Mouse (Mus musculus) left cerebral cortex, postnatal 14 days (tissue): Measurements from ENCODE around the gene Dscaml1. TPM values are rescaled to one million over a fixed set of nuclear protein-coding genes. Genes with fewer than 3 reads are reported as not detected.
A peak's percentile ranks its signal among the peaks of the same experiment; 100 is the strongest.

ENCODE experiments used
- DNase-seq, 2 experiments: peaks; one replicate each; pipeline ENCODE4 v3.0.0; 2021 to 2022; ENCODE audit warnings: low spot score in 2 of 2, mixed read lengths in 1 of 2
- intact Hi-C: fragments of 180-260 bp; cut with DNase I; formaldehyde crosslinking; loops from one replicate; pipeline ENCODE4 v1.15.1; 2025
- total RNA-seq, 2 experiments: library from RNA; stranded (reverse); gene quantifications; 2 replicates each; pipeline ENCODE4 v1.2.3; 2021

The Dscaml1 gene
- total RNA-seq, 2 experiments from 2014 or later = 41.4 to 44.3 TPM

DNA sequence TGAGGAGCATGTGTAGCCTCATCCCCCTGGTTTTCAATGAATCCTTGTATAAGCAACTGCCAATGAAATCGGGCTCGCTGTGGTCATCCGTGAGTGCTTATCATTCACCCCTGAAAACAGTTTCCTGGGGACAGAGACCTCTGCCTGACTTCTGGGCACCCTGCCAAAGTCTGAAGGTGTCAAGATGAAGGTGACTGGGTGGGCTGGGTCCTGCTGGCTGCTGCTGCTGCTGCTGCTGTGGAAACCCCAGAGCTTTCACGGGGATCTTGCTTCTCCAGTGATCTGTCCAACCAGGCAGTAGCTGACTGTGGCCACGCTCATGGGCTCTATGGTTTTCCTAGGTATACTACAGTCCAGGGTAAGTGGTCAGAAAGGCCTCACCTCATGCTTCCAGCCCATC lies 16.2 kb upstream of the Dscaml1 start:
- intact Hi-C loops = loop anchor here (10.0 kb wide), 1 partner anchor 415 kb away; the partner anchor contains the start of gene Cep164
- DNase-seq = no peak

DNA sequence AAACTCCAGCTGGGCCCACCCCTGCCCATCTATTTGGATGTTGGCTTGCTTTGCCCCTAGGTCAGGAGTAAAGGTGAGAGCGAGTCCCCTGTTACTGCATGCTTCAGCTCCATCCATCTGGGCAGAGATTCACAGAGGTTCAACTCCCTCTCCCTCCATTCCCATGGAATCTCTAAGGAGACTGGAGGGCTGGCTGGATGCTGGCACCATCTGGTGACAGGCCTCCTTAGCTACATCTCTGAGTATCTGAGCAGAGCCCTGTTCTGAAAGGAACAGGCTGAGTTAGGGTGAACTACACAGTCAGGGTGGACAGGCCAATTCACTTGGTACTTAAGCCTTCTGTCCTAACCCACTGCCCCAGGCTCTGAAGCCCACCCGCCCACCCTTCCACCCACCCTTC lies 15.8 kb upstream of the Dscaml1 start:
- intact Hi-C loops = loop anchor here (10.0 kb wide), 1 partner anchor 414 kb away; the partner anchor contains the start of gene Cep164
- peak; percentile 45 to 48 for DNase-seq

GRCm38 (mm10) chr9:45411111-45411510 lies 15.3 kb upstream of the Dscaml1 start:
- intact Hi-C loops = loop anchor here (10.0 kb wide), 1 partner anchor 414 kb away; the partner anchor contains the start of gene Cep164

GRCm38 (mm10) chr9:45411803-45412202 lies 14.6 kb upstream of the Dscaml1 start:
- peak; percentile 73 to 75 for DNase-seq
- intact Hi-C loops = loop anchor here (2.0 to 10.0 kb wide), 2 partner anchors 343 to 413 kb away; partner anchors contain the start of gene Cep164

More at GRCm38 (mm10) chr9:45411111-45411510, 15.3 kb upstream of the Dscaml1 start:
- DNase-seq = no peak

GRCm38 (mm10) chr9:45412287-45412686 lies 14.1 kb upstream of the Dscaml1 start:
- intact Hi-C loops = loop anchor here (2.0 to 10.0 kb wide), 2 partner anchors 343 to 413 kb away; partner anchors contain the start of gene Cep164
- DNase-seq = peak; percentile 92 to 94

- DNase-seq = no peak
- intact Hi-C loops = loop anchor here (2.0 to 10.0 kb wide), 2 partner anchors 342 to 412 kb away; partner anchors contain the start of gene Cep164
These were observed 13.5 kb upstream of the Dscaml1 start for GRCm38 (mm10) chr9:45412700-45413477.

DNA sequence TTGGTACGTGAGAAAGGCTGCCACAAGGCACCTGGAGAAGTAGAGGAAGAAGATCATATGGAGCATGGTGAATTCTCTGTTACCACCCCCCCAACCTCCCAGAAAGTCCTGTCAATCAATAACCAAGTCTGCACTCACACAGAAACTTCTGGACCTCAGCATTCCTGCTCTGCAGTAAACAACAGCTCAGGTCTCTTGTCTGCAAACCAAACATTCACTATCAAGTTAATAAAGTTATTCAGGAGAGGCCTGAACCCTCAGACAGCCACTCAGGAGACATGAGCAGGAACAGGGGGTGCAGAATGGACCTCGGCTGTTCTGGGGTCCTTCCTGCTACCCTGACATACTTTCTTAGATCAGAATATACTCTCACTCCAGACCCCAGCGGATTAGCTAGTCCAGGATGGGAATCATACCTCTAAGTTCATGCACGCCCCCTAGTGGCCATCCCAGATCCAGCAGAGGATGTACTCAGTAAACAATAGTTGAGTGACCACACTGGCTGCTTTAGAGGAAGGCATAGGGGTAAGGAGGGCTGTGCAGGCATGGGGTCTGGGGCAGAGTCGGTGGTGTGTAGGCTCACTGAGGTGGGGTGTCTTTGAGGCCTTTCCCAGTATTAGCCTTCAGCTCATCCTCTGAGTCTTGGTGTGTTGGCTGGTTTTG lies 12.8 kb upstream of the Dscaml1 start:
- DNase-seq = peak; percentile 38 to 54
- intact Hi-C loops = loop anchor here (2.0 to 10.0 kb wide), 2 partner anchors 341 to 411 kb away; partner anchors contain the start of gene Cep164

DNA sequence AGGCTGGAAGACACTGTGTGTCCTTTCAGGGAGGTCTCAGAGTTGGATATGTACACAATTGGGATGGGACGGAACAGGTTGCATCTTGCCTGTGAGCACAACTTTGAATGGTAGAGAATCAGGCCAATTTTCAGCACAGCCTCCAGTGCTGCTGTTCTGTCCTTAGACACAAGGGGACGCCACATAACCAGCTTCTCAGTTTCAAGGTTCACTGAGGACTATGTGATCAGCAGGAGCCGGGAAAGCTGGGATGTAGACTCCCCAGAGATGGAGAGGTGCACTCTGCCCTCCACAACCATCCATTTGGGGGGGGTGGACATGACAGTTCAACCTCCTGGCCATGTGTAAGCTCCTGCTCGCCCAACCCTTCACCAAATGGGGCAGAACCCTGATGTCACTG lies 10.5 kb upstream of the Dscaml1 start:
- peak; percentile 84 to 86 for DNase-seq
- intact Hi-C loops = loop anchor here (10.0 kb wide), 1 partner anchor 409 kb away; the partner anchor contains the start of gene Cep164

DNA sequence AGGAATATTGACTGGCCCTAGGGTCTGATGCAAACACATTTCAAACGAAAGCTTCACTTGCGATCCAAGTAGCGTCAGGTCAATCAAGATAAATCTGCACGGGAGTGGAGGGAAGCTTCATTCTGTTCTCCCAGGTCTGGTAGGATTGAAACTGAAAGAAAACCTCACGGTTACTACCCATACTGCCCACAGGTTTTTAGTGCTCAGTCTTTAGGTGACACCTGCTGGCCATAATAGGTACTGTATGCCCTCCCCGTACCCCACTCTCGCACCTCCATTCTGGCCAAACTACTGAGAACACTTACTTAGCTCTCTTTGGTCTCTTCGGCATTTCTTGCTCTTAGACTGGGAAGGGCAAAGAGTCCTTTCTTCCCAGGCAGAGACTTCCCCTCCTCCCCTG lies 9.2 kb upstream of the Dscaml1 start:
- peak; percentile 61 for DNase-seq
- intact Hi-C loops = loop anchor here (10.0 kb wide), 1 partner anchor 408 kb away; the partner anchor contains the start of gene Cep164

DNA sequence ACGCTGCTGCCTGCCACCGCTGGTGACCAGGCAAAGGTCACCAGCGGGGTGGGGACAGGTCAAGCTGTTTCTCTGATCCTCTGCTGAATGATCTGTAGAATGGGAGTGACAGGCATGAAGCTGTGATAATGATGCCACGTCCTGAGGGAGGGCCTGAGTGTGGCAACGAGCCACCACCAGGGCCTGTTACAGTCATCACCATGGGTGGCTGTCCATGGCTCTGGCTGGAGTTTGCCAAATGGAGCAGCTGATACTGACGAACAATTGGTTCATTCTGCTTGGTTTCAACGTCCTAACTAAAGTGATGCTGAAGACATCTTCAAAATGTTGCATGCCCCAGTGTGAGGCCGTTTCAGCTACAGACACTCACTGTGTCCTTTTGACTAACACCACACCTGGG lies 8.2 kb upstream of the Dscaml1 start:
- DNase-seq = no peak
- intact Hi-C loops = loop anchor here (10.0 kb wide), 1 partner anchor 407 kb away; the partner anchor contains the start of gene Cep164

DNA sequence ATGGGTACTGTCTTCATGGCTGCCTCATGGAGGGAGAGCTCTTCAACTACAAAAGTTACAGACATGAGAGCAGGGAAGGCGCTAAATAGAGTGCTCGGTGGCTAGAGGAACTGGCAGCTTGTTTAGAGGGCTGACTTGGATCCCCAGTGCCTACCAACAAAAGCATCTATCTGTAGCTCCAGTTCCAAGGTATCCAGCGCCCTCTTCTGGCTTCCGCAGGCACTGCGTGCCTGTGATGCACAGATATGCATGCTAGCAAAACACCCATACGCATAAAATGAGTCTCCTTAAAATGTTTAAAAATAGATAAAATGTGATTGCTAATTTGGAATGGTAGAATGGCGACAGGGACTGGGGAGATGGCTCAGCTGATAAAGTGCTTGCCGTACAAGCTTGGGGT lies 5.2 kb upstream of the Dscaml1 start:
- intact Hi-C loops = no loop called here

DNA sequence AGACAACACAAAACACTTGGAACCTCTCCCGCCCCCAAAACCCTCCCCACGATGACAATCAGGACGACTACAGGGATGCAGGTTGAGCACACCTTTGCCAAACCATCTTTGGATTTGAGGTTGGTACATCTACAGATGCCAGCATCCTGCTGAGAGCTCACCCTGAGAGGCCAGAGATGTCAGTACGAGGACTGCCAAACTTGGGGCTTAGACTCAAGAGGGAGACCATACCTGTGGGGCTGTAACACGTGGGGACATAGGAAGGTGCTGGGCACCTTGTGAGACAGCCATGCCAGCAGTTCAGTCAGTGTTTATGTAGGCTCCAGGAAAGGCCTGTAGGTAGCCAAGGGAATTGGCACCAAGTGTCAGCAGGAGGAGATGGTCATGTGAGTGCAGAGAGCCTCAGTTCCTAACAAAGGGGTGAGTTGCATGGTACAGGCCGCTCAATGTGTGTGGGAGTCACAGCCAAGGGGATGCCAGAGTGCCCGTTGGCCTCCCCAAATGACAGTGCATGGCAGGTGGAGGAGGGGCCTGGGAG lies 3.6 kb upstream of the Dscaml1 start:
- DNase-seq = no peak
- intact Hi-C loops = no loop called here

More for the DNA sequence above, 5.2 kb upstream of the Dscaml1 start:
- peak; percentile 47 to 74 for DNase-seq

DNA sequence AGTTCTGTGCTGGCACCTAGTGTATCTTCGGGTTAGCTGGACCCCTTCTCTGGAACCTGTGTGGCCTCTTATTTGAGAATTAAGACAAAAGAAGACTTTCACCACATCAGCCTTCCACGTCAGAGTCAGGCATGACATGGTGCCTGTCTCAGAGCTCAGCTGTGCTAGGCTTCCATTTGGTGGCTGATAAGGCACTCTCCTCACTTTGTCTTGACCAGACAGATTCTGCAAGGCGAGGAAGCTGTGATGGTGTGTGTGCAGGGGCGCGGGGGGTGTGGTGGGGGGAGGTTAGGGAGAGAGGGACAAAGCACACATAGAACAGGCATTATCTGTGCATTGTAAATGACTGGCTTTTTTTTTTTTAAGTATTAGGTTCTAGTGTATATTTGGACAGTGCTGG lies 3.0 kb downstream of the Dscaml1 start:
- intact Hi-C loops = no loop called here
- DNase-seq = no peak

GRCm38 (mm10) chr9:45429951-45430697 lies 3.7 kb downstream of the Dscaml1 start:
- intact Hi-C loops = loop anchor here (5.0 to 10.0 kb wide), 2 partner anchors 42 to 165 kb away; no protein-coding TSS in a partner anchor
- peak; percentile 42 to 71 for DNase-seq

- DNase-seq = no peak
- intact Hi-C loops = loop anchor here (5.0 to 10.0 kb wide), 2 partner anchors 42 to 164 kb away; no protein-coding TSS in a partner anchor
These were observed 4.2 kb downstream of the Dscaml1 start for GRCm38 (mm10) chr9:45430698-45430959.

DNA sequence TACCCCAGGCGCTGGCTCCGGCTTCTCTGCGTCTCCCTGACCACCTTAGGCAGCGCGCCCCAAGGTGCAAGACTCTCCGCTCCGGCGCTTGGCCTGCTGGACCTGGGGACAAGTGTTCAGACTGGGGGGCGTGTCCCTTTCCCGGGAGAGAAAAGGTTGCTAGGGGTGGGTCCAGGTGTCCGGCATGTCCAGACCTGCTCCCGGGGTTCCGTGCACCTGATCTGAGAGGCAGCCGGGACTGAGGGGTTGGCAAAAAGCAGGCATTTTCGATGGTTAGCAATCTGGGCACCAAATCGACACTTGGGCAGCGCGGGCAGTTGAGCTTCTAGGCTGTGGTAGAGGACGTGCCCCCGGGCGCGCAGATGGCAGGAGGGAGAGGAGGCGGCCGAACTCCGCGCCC lies 4.7 kb downstream of the Dscaml1 start:
- intact Hi-C loops = loop anchor here (5.0 to 10.0 kb wide), 2 partner anchors 41 to 164 kb away; no protein-coding TSS in a partner anchor
- no peak for DNase-seq

DNA sequence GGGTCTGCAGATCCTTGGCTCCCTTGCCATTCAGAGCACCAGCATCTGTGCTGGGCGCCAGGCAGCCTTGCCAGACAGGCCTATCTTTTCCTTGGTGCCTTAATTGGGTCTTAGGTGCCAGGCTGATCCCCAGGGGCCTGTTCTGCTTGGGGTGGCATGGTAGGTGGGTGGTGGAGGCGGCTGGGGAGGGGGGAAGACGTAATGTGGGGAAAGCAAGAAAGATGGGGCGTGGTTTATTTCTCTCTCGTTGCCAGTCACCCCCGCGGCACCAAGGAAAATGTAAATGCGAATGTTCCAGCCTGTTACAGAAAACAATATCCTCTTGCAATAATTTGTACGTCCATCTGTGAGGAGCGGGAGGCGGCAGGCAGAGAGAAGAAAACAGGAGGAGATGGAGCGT lies 6.2 kb downstream of the Dscaml1 start:
- intact Hi-C loops = loop anchor here (5.0 to 10.0 kb wide), 2 partner anchors 40 to 162 kb away; no protein-coding TSS in a partner anchor
- peak; percentile 67 to 70 for DNase-seq

- no peak for DNase-seq
- intact Hi-C loops = loop anchor here (5.0 to 10.0 kb wide), 2 partner anchors 39 to 162 kb away; no protein-coding TSS in a partner anchor
These were observed 6.7 kb downstream of the Dscaml1 start for GRCm38 (mm10) chr9:45433119-45433518.

DNA sequence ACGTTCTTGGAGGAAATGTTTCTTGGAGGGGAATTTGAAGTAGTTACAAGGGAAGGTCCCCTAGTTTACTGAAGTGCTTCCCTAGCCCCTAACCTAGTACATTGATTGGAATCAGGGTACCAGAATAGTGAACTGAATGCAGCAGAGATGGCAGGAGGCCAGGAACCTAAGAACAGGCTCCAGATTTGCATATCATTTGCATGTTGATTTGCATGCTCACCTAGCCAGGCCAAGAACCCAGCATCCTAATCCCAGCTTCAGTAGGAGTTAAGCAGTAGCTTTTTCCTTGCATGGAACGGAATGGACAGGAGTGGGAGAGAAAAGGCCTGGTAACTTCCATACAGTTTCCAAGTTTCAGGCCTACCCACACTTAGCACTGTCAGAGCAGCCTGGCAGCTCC lies 7.7 kb downstream of the Dscaml1 start:
- peak in 1 of 2 experiments; percentile 50 for DNase-seq
- intact Hi-C loops = loop anchor here (5.0 to 10.0 kb wide), 2 partner anchors 38 to 161 kb away; no protein-coding TSS in a partner anchor
